Mouse (Mus musculus): ENCODE results near the gene Rela. TPM values are rescaled to one million over a fixed set of nuclear protein-coding genes. Genes with fewer than 3 reads are reported as not detected.
A peak's percentile ranks its signal among the peaks of the same experiment; 100 is the strongest.

The Rela gene
- total RNA-seq, 2 experiments from 2014 or later, result 54.1 to 55.7 TPM

GRCm38 (mm10) chr19:5636036-5636570 is 1.2 kb upstream of the Rela start:
- DNase-seq, result no peak

GRCm38 (mm10) chr19:5636571-5637041 is 677 bp upstream of the Rela start:
- peak; percentile 43 for DNase-seq

- no peak for DNase-seq
Measured at GRCm38 (mm10) chr19:5638416-5639005, 1.2 kb downstream of the Rela start.

- DNase-seq, result no peak
Measured at GRCm38 (mm10) chr19:5640339-5640738, 3.1 kb downstream of the Rela start.

- DNase-seq, result no peak
Measured at GRCm38 (mm10) chr19:5641021-5641420, 3.7 kb downstream of the Rela start.

- DNase-seq, result no peak
Measured at GRCm38 (mm10) chr19:5641641-5642040, 4.4 kb downstream of the Rela start.

GRCm38 (mm10) chr19:5645280-5645679 is 8.0 kb downstream of the Rela start:
- DNase-seq, result no peak

GRCm38 (mm10) chr19:5646731-5647330 is 9.5 kb downstream of the Rela start:
- DNase-seq, result peak; percentile 5

- DNase-seq, result no peak
Measured at GRCm38 (mm10) chr19:5647791-5648190, 10.5 kb downstream of the Rela start.

GRCm38 (mm10) chr19:5648401-5649297 is 11.4 kb downstream of the Rela start:
- DNase-seq, result peak; percentile 90

GRCm38 (mm10) chr19:5649298-5649741 is 12.0 kb downstream of the Rela start:
- peak; percentile 56 for DNase-seq

- no peak for DNase-seq
Measured at GRCm38 (mm10) chr19:5651502-5652274, 14.4 kb downstream of the Rela start.

- DNase-seq, result no peak
Measured at GRCm38 (mm10) chr19:5652570-5652969, 15.3 kb downstream of the Rela start.

- DNase-seq, result peak; percentile 55
Measured at GRCm38 (mm10) chr19:5653969-5654719, 16.9 kb downstream of the Rela start.

- DNase-seq, result no peak
Measured at GRCm38 (mm10) chr19:5654720-5655298, 17.5 kb downstream of the Rela start.

GRCm38 (mm10) chr19:5660942-5661751 is 23.9 kb downstream of the Rela start:
- no peak for DNase-seq

- DNase-seq, result no peak
Measured at GRCm38 (mm10) chr19:5662310-5662709, 25.0 kb downstream of the Rela start.

GRCm38 (mm10) chr19:5662981-5663913 is 26.0 kb downstream of the Rela start, which contains the start of gene Sipa1:
TSS of gene Sipa1 (minus strand) at chr19:5663707.
- peak; percentile 98 for DNase-seq
